ENCODE assay signal across 13 mouse cellular contexts in the genomic region with DNA sequence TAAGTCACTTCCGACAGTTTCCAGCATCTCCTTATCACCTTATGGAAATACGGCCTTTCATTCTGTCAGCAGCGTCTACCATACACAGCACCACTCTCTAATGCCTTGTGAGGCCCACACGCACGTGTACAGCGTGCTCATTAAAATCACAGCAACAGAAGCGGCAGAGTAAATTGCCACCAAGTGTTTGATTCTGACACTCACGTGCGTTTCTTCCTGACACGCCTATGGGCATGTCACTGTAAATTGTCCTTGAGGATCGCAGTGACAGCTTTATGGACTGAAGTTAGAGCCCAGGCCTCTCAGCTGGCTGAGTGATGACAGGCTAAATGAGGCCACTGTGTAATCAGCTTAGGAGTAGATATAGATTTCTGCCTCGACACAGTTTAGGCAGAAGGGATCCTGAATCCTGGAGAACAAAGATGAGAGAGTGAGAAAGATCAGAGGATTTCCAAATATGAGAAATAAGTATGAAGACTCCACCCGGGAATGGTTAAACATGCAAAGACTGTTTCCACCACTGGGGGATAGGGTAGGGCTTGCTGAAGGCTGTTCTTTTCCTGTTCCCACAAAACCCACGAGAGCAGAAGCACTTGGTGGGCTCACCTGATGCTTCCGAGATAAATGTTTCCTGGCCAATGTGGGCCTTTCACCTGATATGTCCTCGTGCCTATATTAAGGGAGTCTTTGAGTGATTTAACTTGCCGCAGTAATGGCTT.
DNase-seq lines count a peak whose midpoint lies in the region; ATAC-seq lines count a peak whose summit lies in the region.
"Had no signal": no experiment of that assay in that cellular context is flagged by ENCODE, and none has a peak within 500 bp of the region (broad histone marks: within the 10 kb centered on the region; RNA-seq: fewer than 3 reads in every experiment).

No protein-coding gene starts in this region.

- H3K27me3 ChIP-seq in midbrain, embryonic 11.5 days (ENCODE audit: control insufficient read depth, insufficient read depth, low read length) = no peaks in the 10 kb centered on the region
- no peaks in the 10 kb centered on the region for H3K27me3 ChIP-seq in midbrain, embryonic 10.5 days (ENCODE audit: low read depth, poor library complexity, severe bottlenecking)
- H3K27me3 ChIP-seq in intestine, embryonic 16.5 days (replicated peaks; ENCODE audit: control insufficient read depth, insufficient read depth, low read length) = no peaks in the 10 kb centered on the region
- H3K27me3 ChIP-seq: liver, embryonic 12.5 days had no signal

- 82% methylated on average over 17 of the region's 17 CpGs for WGBS in midbrain, embryonic 11.5 days
- WGBS in midbrain, embryonic 10.5 days = 89% methylated on average over 17 of the region's 17 CpGs
- 40% methylated on average over 17 of the region's 17 CpGs for WGBS in intestine, embryonic 16.5 days

- no peak overlapping the region for H3K4me3 ChIP-seq in midbrain, embryonic 11.5 days (ENCODE audit: low read depth, low read length)
- no peak overlapping the region for H3K4me3 ChIP-seq in midbrain, embryonic 10.5 days
- no peak overlapping the region for H3K4me3 ChIP-seq in intestine, embryonic 16.5 days (ENCODE audit: low read length)
- H3K4me3 ChIP-seq: gastrocnemius, adult 2 months; heart, embryonic 15.5 days; liver, embryonic 12.5 days had no signal

- H3K9me3 ChIP-seq in midbrain, embryonic 11.5 days (ENCODE audit: control insufficient read depth, low read length) = no peaks in the 10 kb centered on the region
- no peaks in the 10 kb centered on the region for H3K9me3 ChIP-seq in midbrain, embryonic 10.5 days (replicated peaks)
- H3K9me3 ChIP-seq in intestine, embryonic 16.5 days (ENCODE audit: control insufficient read depth, low read length) = no peaks in the 10 kb centered on the region
- H3K9me3 ChIP-seq: heart, embryonic 15.5 days; liver, embryonic 12.5 days had no signal

- H3K4me2 ChIP-seq in midbrain, embryonic 11.5 days = no peak overlapping the region
- no peak overlapping the region for H3K4me2 ChIP-seq in intestine, embryonic 16.5 days (ENCODE audit: low read depth, low read length)
- H3K4me2 ChIP-seq: heart, embryonic 15.5 days; liver, embryonic 12.5 days had no signal

- no peak overlapping the region for H3K9ac ChIP-seq in midbrain, embryonic 11.5 days (ENCODE audit: low read length)
- H3K9ac ChIP-seq in intestine, embryonic 16.5 days (ENCODE audit: low read depth, low read length) = no peak overlapping the region
- H3K9ac ChIP-seq: heart, embryonic 15.5 days; liver, embryonic 12.5 days had no signal

- H3K4me1 ChIP-seq in midbrain, embryonic 11.5 days (ENCODE audit: control insufficient read depth, insufficient read depth, low read length) = no peaks in the 10 kb centered on the region
- no peaks in the 10 kb centered on the region for H3K4me1 ChIP-seq in midbrain, embryonic 10.5 days
- no peaks in the 10 kb centered on the region for H3K4me1 ChIP-seq in intestine, embryonic 16.5 days (ENCODE audit: control insufficient read depth, insufficient read depth, low read length)
- H3K4me1 ChIP-seq: liver, embryonic 12.5 days had no signal

- DNase-seq in frontal cortex, postnatal 10 days (ENCODE audit: low spot score in 2 of 2) = no peak
- DNase-seq in midbrain, embryonic 11.5 days (ENCODE audit: low spot score, missing footprints) = peak; percentile 53
- no peak for DNase-seq in midbrain, embryonic 10.5 days (ENCODE audit: low spot score)
- peak; percentile 68 for DNase-seq in retina, postnatal 1 day
- no peak for DNase-seq in adrenal gland, postnatal 10 days
- DNase-seq in thymus, postnatal 36 days = no peak
- DNase-seq: gastrocnemius, adult 2 months; kidney, postnatal 10 days; right cerebral cortex, postnatal 4 days had no signal

- ATAC-seq in frontal cortex, adult (ENCODE audit: low TSS enrichment) = peak; percentile 51
- ATAC-seq in midbrain, embryonic 11.5 days (ENCODE audit: low FRiP score) = no peak
- ATAC-seq in intestine, embryonic 16.5 days = peak; percentile 38; the same call in 1 of the 2 replicates
- ATAC-seq: liver, embryonic 12.5 days had no signal

- H3K27ac ChIP-seq in midbrain, embryonic 11.5 days (ENCODE audit: low read depth, low read length) = no peak overlapping the region
- no peak overlapping the region for H3K27ac ChIP-seq in midbrain, embryonic 10.5 days (replicated peaks)
- no peak overlapping the region for H3K27ac ChIP-seq in intestine, embryonic 16.5 days (ENCODE audit: low read length)
- H3K27ac ChIP-seq: gastrocnemius, adult 2 months; heart, embryonic 15.5 days; liver, embryonic 12.5 days had no signal

- H3K36me3 ChIP-seq in midbrain, embryonic 11.5 days (ENCODE audit: control insufficient read depth, insufficient read depth, low read length) = no peaks in the 10 kb centered on the region
- no peaks in the 10 kb centered on the region for H3K36me3 ChIP-seq in midbrain, embryonic 10.5 days
- H3K36me3 ChIP-seq in intestine, embryonic 16.5 days (ENCODE audit: control insufficient read depth, insufficient read depth, low read length) = no peaks in the 10 kb centered on the region
- H3K36me3 ChIP-seq: heart, embryonic 15.5 days; liver, embryonic 12.5 days had no signal

Comparison
In these comparisons a context has a peak if more than half of its experiments do, and no peak if none do; other contexts are left out.
1. DNase-seq: peak in midbrain, embryonic 11.5 days (single experiment) and retina, postnatal 1 day (single experiment); none in frontal cortex, postnatal 10 days (0 of 2), midbrain, embryonic 10.5 days (single experiment), adrenal gland, postnatal 10 days (single experiment) and thymus, postnatal 36 days (0 of 2).